Mouse (Mus musculus) spleen, postnatal 4 days (tissue): ENCODE results near the gene Ripply1.
A peak's percentile ranks its signal among the peaks of the same experiment; 100 is the strongest.
"Not testable (repeated sequence)": the region's sequence is repeated elsewhere in the genome, so short reads cannot be mapped to it uniquely, and the experiment has no call there.

ENCODE experiments used
- DNase-seq, 2 experiments: peaks; one replicate each; pipeline ENCODE4 v3.0.0; 2022; ENCODE audit warnings: low spot score in 2 of 2

The Ripply1 gene

GRCm38 (mm10) chrX:139780988-139781387, 1.2 kb downstream of the Ripply1 start:
- DNase-seq = no peak

- no peak for DNase-seq
Measured at GRCm38 (mm10) chrX:139779401-139779800, 2.8 kb downstream of the Ripply1 start.

GRCm38 (mm10) chrX:139778886-139779285, 3.3 kb downstream of the Ripply1 start:
- no peak for DNase-seq

- no peak for DNase-seq
Measured at GRCm38 (mm10) chrX:139777357-139777756, 4.8 kb downstream of the Ripply1 start.

GRCm38 (mm10) chrX:139775084-139775612, 7.0 kb downstream of the Ripply1 start:
- DNase-seq = no peak

GRCm38 (mm10) chrX:139774309-139775083, 7.7 kb downstream of the Ripply1 start:
- DNase-seq = peak; percentile 44 to 75

GRCm38 (mm10) chrX:139769975-139770637, 12.0 kb downstream of the Ripply1 start:
- DNase-seq = peak in 1 of 2 experiments; percentile 31

GRCm38 (mm10) chrX:139762546-139762945, 19.6 kb downstream of the Ripply1 start:
- DNase-seq = no peak

GRCm38 (mm10) chrX:139758634-139759033, 23.5 kb downstream of the Ripply1 start:
- not testable (repeated sequence) for DNase-seq

- DNase-seq = peak; percentile 28 to 76
Measured at GRCm38 (mm10) chrX:139751855-139752254, 30.3 kb downstream of the Ripply1 start.

GRCm38 (mm10) chrX:139737066-139737465, 45.1 kb downstream of the Ripply1 start:
- DNase-seq = no peak

GRCm38 (mm10) chrX:139730541-139730940, 51.6 kb downstream of the Ripply1 start:
- DNase-seq = no peak
